Mouse (Mus musculus): ENCODE measurements around the gene Aanat. TPM values are rescaled to one million over a fixed set of nuclear protein-coding genes. Genes with fewer than 3 reads are reported as not detected.

Aanat gene
- polyA plus RNA-seq, 1 experiment from 2014 or later, result not detected

DNA sequence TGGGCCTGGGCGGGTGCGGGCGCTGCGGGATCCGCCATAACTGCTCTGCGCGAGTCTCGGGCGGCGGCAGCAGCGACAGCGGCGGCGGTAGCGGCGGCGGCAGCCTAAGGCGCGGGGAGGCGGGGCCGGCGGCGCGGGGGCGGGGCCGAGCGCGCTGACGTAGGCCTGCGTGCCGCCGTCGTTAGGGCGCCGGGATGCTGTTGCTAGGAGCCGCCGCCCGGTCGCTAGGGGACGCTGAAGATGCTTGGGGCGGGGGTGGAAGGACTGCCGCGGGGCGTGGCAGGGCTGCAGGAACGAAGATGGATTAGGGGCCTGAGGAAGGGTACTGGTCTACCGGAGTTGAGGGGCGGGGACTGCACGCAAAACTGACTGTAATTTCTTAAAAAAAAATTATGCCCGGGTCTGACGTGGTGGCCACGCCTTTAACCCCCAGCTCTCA is 4.8 kb upstream of the Aanat start, which contains the start of gene Ube2o:
Gene Ube2o (minus strand): TSS at position 72 of the 439 bp plus-strand sequence.
- Histone ChIP-seq H3K9ac (ENCODE audit: low read length) (peak within 1 kb of the TSS; percentile 94), H3K9me3 (ENCODE audit: control insufficient read depth, low read length) (no peaks in the 10 kb centered on the region), H3K36me3 (ENCODE audit: control insufficient read depth, insufficient read depth, low read length) (no peaks in the 10 kb centered on the region), H3K27ac (ENCODE audit: low read depth, low read length) (peak within 1 kb of the TSS; percentile 57), H3K4me3 (ENCODE audit: low read depth, low read length) (peak within 1 kb of the TSS; percentile 95), H3K4me2 (peak within 1 kb of the TSS; percentile 75), H3K27me3 (ENCODE audit: control insufficient read depth, insufficient read depth, low read length) (no peaks in the 10 kb centered on the region), H3K4me1 (ENCODE audit: control insufficient read depth, insufficient read depth, low read length) (peaks cover 5% of the 10 kb centered on the region)
- DNase-seq (ENCODE audit: low spot score, missing footprints), result peak; percentile 99
- WGBS, result 2% methylated on average over 48 of the region's 51 CpGs
- ATAC-seq (ENCODE audit: low FRiP score), result peak; percentile 89

DNA sequence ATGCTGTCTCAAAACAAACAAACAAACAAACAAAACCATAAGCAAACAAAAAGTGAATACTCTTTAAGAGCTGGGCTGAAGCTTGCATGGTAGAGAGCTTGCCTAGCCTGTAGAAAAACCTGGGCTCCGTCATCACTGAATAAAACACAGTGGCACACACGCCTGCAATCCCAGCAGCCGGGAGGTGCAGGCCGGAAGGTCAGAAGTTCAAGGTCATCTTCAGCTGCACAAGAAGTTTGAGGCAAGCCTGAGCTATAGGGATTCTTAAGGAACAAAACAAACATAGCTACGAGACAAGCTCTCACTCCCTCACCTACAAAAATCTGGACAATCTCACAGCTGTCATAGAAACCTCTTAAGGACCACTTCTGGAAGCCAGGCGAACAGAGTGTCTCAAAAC is 550 bp upstream of the Aanat start:
- no peaks in the 10 kb centered on the region for H3K36me3 ChIP-seq (ENCODE audit: control insufficient read depth, insufficient read depth, low read length)
- ATAC-seq (ENCODE audit: low FRiP score), result no peak
- H3K27ac ChIP-seq (ENCODE audit: low read depth, low read length), result no peak overlapping the region
- no peak for DNase-seq (ENCODE audit: low spot score, missing footprints)
- H3K4me2 ChIP-seq, result no peak overlapping the region
- H3K9me3 ChIP-seq (ENCODE audit: control insufficient read depth, low read length), result no peaks in the 10 kb centered on the region
- 83% methylated on average over 6 of the region's 6 CpGs for WGBS
- peaks cover 2% of the 10 kb centered on the region; the same call in 1 of the 2 replicates for H3K4me1 ChIP-seq (ENCODE audit: control insufficient read depth, insufficient read depth, low read length)
- no peak overlapping the region for H3K9ac ChIP-seq (ENCODE audit: low read length)
- no peaks in the 10 kb centered on the region for H3K27me3 ChIP-seq (ENCODE audit: control insufficient read depth, insufficient read depth, low read length)
- no peak overlapping the region for H3K4me3 ChIP-seq (ENCODE audit: low read depth, low read length)

DNA sequence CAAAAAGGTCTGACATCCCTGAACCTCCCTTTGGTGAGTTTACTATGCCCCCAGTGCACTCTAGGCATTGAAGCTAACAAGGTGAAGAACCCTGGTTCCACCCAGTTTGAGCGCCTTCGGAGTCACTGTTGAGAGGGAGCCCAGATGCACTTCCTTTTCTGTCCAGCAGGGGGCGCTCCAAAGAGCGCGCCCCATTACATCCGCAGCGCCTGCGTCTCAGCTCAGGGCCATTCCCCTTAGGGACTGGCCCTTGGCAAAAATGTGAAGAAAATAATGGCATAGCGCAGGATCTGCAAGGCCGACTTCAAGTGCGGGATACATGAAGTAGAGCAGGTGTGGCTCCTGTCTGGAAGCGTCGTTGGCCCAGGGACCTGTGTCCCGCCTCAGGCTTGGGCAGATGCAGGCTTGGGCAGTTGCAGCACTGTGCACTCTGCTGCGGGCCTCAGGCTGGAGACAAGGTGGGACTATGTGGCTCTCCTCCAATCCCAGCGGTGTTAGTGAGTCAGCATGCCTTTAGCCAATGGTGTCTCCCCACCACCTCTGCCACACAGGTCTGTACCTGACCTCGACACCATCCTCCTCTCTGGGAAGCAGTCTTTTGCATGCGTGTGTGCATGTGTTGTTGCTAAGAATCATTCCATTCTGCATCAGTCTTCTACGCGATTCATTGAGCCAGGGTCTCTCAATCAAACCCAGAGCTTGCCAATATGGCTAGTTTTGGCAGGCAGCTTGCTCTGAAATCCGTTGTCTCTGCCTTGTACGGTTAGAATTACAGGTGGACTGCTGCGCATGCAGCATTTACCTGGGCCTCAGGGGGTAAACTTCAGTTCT is 784 bp downstream of the Aanat start:
- H3K36me3 ChIP-seq (ENCODE audit: control insufficient read depth, insufficient read depth, low read length), result no peaks in the 10 kb centered on the region
- DNase-seq (ENCODE audit: low spot score, missing footprints) (peak; percentile 99), ATAC-seq (ENCODE audit: low FRiP score) (peak; percentile 71; the same call in 1 of the 2 replicates)
- H3K27ac ChIP-seq (ENCODE audit: low read depth, low read length), result no peak overlapping the region
- H3K9me3 ChIP-seq (ENCODE audit: control insufficient read depth, low read length), result no peaks in the 10 kb centered on the region
- WGBS, result 22% methylated on average over 23 of the region's 23 CpGs
- peak overlapping the region; percentile 25; the same call in 1 of the 2 replicates for H3K4me2 ChIP-seq
- H3K9ac ChIP-seq (ENCODE audit: low read length), result no peak overlapping the region
- H3K4me1 ChIP-seq (ENCODE audit: control insufficient read depth, insufficient read depth, low read length), result peaks cover 2% of the 10 kb centered on the region; the same call in 1 of the 2 replicates
- no peaks in the 10 kb centered on the region for H3K27me3 ChIP-seq (ENCODE audit: control insufficient read depth, insufficient read depth, low read length)
- no peak overlapping the region for H3K4me3 ChIP-seq (ENCODE audit: low read depth, low read length)

DNA sequence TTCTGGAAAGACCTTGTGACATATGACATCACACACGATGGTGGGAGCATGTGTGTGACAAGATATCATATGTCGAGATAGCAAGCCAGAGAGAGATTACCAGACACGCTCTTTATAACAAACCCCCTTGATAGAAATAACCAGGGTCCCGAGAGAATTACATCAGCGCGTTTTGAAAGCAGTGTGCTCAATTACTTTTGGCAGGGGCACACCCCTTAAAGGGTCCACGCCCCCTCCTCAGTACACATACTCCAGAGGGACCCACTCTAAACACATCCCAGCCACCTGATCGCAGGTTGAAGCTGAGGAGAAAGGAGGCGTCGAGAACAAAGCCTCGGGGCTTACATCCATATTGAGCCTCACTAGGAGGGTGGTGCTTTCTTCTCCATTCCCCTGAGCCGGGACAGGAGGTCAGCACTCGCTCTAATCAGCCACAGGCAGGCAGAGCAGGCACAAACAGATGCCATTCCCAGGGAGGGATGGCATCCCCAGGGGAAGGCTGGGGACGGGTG is 2.8 kb downstream of the Aanat start:
- ATAC-seq (ENCODE audit: low FRiP score) (no peak), DNase-seq (ENCODE audit: low spot score, missing footprints) (no peak)
- Histone ChIP-seq H3K27ac (ENCODE audit: low read depth, low read length) (no peak overlapping the region), H3K9me3 (ENCODE audit: control insufficient read depth, low read length) (no peaks in the 10 kb centered on the region), H3K4me1 (ENCODE audit: control insufficient read depth, insufficient read depth, low read length) (peaks cover 2% of the 10 kb centered on the region; the same call in 1 of the 2 replicates), H3K4me3 (ENCODE audit: low read depth, low read length) (no peak overlapping the region), H3K4me2 (no peak overlapping the region), H3K27me3 (ENCODE audit: control insufficient read depth, insufficient read depth, low read length) (no peaks in the 10 kb centered on the region), H3K36me3 (ENCODE audit: control insufficient read depth, insufficient read depth, low read length) (no peaks in the 10 kb centered on the region), H3K9ac (ENCODE audit: low read length) (no peak overlapping the region)
- WGBS, result 33% methylated on average over 14 of the region's 14 CpGs

GRCm38 (mm10) chr11:116589574-116589973 is 3.3 kb downstream of the Aanat start:
- Histone ChIP-seq H3K9me3 (ENCODE audit: control insufficient read depth, low read length) (no peaks in the 10 kb centered on the region), H3K4me1 (ENCODE audit: control insufficient read depth, insufficient read depth, low read length) (peaks cover 2% of the 10 kb centered on the region; the same call in 1 of the 2 replicates), H3K4me2 (no peak overlapping the region), H3K9ac (ENCODE audit: low read length) (no peak overlapping the region), H3K27ac (ENCODE audit: low read depth, low read length) (no peak overlapping the region), H3K4me3 (ENCODE audit: low read depth, low read length) (no peak overlapping the region), H3K27me3 (ENCODE audit: control insufficient read depth, insufficient read depth, low read length) (no peaks in the 10 kb centered on the region), H3K36me3 (ENCODE audit: control insufficient read depth, insufficient read depth, low read length) (no peaks in the 10 kb centered on the region)
- WGBS, result 67% methylated on average over 8 of the region's 8 CpGs
- ATAC-seq (ENCODE audit: low FRiP score), result no peak
- DNase-seq (ENCODE audit: low spot score, missing footprints), result no peak

DNA sequence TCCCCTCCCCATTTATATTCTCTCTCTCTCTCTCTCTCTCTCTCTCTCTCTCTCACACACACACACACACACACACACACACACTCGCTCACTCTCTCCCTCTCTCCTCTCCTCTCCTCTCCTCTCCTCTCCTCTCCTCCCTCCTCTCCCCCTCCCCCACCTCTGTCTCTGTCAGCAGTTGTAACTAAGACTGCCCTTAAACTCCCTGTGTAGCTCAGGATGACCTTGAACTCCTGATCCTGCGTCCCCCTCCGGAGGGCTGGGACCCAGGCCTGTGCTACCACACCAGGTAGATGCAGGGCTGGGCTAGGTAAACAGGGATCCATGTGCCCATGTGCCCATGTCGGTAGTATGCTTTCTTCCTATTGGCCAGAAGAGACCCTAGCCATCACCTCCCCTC is 5.4 kb downstream of the Aanat start:
- no peaks in the 10 kb centered on the region for H3K9me3 ChIP-seq (ENCODE audit: control insufficient read depth, low read length)
- peaks cover 2% of the 10 kb centered on the region; the same call in 1 of the 2 replicates for H3K4me1 ChIP-seq (ENCODE audit: control insufficient read depth, insufficient read depth, low read length)
- H3K9ac ChIP-seq (ENCODE audit: low read length), result no peak overlapping the region
- ATAC-seq (ENCODE audit: low FRiP score) (no peak), DNase-seq (ENCODE audit: low spot score, missing footprints) (no peak)
- no peaks in the 10 kb centered on the region for H3K36me3 ChIP-seq (ENCODE audit: control insufficient read depth, insufficient read depth, low read length)
- H3K4me2 ChIP-seq, result no peak overlapping the region
- H3K4me3 ChIP-seq (ENCODE audit: low read depth, low read length), result no peak overlapping the region
- H3K27ac ChIP-seq (ENCODE audit: low read depth, low read length), result no peak overlapping the region
- 82% methylated on average over 4 of the region's 4 CpGs for WGBS
- no peaks in the 10 kb centered on the region for H3K27me3 ChIP-seq (ENCODE audit: control insufficient read depth, insufficient read depth, low read length)

DNA sequence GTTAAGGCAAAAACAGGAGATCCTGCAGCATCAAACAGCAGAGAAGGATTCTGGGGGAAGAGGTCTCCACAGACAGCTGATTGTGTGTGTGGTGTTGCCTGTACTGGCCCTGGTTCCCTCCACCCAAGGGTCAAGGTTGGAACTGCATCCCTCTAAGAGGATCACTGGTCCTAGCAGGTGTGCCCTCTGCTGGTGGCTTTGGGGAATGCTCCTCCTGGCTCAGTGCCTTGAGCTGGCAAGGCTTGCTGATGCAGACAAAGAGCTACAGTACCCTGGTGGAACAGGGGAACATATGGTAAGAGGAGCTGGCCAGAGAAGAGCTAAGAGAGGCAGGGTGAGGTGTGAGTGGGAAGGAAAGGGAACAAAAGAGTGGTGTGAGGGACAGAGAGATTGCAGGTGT is 6.2 kb downstream of the Aanat start:
- DNase-seq (ENCODE audit: low spot score, missing footprints) (peak; percentile 100), ATAC-seq (ENCODE audit: low FRiP score) (peak; percentile 75)
- H3K9ac ChIP-seq (ENCODE audit: low read length), result no peak overlapping the region
- H3K4me2 ChIP-seq, result no peak overlapping the region
- H3K27me3 ChIP-seq (ENCODE audit: control insufficient read depth, insufficient read depth, low read length), result no peaks in the 10 kb centered on the region
- H3K4me3 ChIP-seq (ENCODE audit: low read depth, low read length), result no peak overlapping the region
- H3K9me3 ChIP-seq (ENCODE audit: control insufficient read depth, low read length), result no peaks in the 10 kb centered on the region
- no peaks in the 10 kb centered on the region; the same call in 1 of the 2 replicates for H3K4me1 ChIP-seq (ENCODE audit: control insufficient read depth, insufficient read depth, low read length)
- no peak overlapping the region for H3K27ac ChIP-seq (ENCODE audit: low read depth, low read length)
- no peaks in the 10 kb centered on the region for H3K36me3 ChIP-seq (ENCODE audit: control insufficient read depth, insufficient read depth, low read length)

DNA sequence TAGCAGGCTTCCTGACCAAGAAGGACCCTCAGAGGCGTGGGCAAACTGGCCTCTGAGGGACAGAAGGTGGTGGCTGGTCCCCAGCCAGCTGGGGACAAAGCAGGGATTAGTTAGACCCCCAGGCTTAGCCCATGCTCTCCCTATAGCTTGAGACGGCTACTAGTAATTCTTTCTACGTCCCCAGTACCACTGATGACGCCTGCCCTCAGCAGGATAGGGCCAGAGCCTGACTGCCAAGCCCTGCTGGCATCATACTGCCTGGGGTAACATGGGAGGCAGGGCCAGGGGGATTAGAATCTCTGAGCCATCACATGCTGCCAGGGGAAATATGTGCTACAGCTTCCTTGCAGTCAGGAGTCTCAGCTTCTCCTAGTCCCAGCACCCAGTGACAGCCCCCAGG is 7.1 kb downstream of the Aanat start:
- H3K4me1 ChIP-seq (ENCODE audit: control insufficient read depth, insufficient read depth, low read length), result no peaks in the 10 kb centered on the region; the same call in 1 of the 2 replicates
- no peak overlapping the region for H3K27ac ChIP-seq (ENCODE audit: low read depth, low read length)
- ATAC-seq (ENCODE audit: low FRiP score) (no peak), DNase-seq (ENCODE audit: low spot score, missing footprints) (no peak)
- H3K36me3 ChIP-seq (ENCODE audit: control insufficient read depth, insufficient read depth, low read length), result no peaks in the 10 kb centered on the region
- 54% methylated on average over 4 of the region's 4 CpGs for WGBS
- H3K4me3 ChIP-seq (ENCODE audit: low read depth, low read length), result no peak overlapping the region
- H3K9ac ChIP-seq (ENCODE audit: low read length), result no peak overlapping the region
- no peak overlapping the region for H3K4me2 ChIP-seq
- no peaks in the 10 kb centered on the region for H3K27me3 ChIP-seq (ENCODE audit: control insufficient read depth, insufficient read depth, low read length)
- no peaks in the 10 kb centered on the region for H3K9me3 ChIP-seq (ENCODE audit: control insufficient read depth, low read length)

DNA sequence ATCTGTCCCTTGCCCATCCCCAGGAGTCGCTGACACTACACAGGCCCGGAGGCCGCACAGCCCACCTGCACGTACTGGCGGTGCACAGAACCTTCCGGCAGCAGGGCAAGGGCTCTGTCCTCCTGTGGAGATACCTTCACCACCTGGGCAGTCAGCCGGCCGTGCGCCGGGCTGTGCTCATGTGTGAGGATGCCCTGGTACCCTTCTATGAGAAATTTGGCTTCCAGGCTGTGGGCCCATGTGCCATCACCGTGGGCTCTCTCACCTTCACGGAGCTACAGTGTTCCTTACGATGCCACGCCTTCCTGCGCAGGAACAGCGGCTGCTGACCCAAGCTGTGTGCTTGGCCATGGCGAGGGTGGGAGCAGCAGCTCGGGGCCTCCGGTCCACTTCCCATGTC is 10.5 kb downstream of the Aanat start:
- no peaks in the 10 kb centered on the region for H3K36me3 ChIP-seq (ENCODE audit: control insufficient read depth, insufficient read depth, low read length)
- ATAC-seq (ENCODE audit: low FRiP score) (no peak), DNase-seq (ENCODE audit: low spot score, missing footprints) (no peak)
- H3K4me2 ChIP-seq, result no peak overlapping the region
- 87% methylated on average over 19 of the region's 19 CpGs for WGBS
- no peak overlapping the region for H3K27ac ChIP-seq (ENCODE audit: low read depth, low read length)
- no peaks in the 10 kb centered on the region for H3K27me3 ChIP-seq (ENCODE audit: control insufficient read depth, insufficient read depth, low read length)
- no peak overlapping the region for H3K4me3 ChIP-seq (ENCODE audit: low read depth, low read length)
- no peak overlapping the region for H3K9ac ChIP-seq (ENCODE audit: low read length)
- no peaks in the 10 kb centered on the region for H3K9me3 ChIP-seq (ENCODE audit: control insufficient read depth, low read length)
- no peaks in the 10 kb centered on the region; the same call in 1 of the 2 replicates for H3K4me1 ChIP-seq (ENCODE audit: control insufficient read depth, insufficient read depth, low read length)
